In genomic region chr11:108752301-108752700, GRCm38 (mm10) we compare ENCODE assay signal across 9 mouse cellular contexts.
DNase-seq lines count a peak whose midpoint lies in the region; ATAC-seq and TF ChIP-seq lines count a peak whose summit lies in the region.
"Had no signal": no experiment of that assay in that cellular context is flagged by ENCODE, and none has a peak within 500 bp of the region (broad histone marks: within the 10 kb centered on the region; RNA-seq: fewer than 3 reads in every experiment).

No protein-coding gene starts in this region.

- peaks cover 9% of the 10 kb centered on the region; the same call in 1 of the 2 replicates for H3K4me1 ChIP-seq in intestine, embryonic 16.5 days (ENCODE audit: control insufficient read depth, insufficient read depth, low read length)
- H3K4me1 ChIP-seq in intestine, postnatal 0 days (replicated peaks; ENCODE audit: control insufficient read depth, insufficient read depth, low read length) = 0 out of 2 replicates have a peak, but pooled peaks cover 2% of the 10 kb centered on the region
- peaks cover 34% of the 10 kb centered on the region for H3K4me1 ChIP-seq in embryonic facial prominence, embryonic 13.5 days

- POLR2A ChIA-PET in Patski (lab: Charles Lee) = interaction anchor here (0.6 to 1.0 kb wide), 3 partner anchors 16 to 113 kb away, joined by 3 to 7 read pairs (median 3); no protein-coding TSS in a partner anchor

- H3K27me3 ChIP-seq in intestine, embryonic 16.5 days (replicated peaks; ENCODE audit: control insufficient read depth, insufficient read depth, low read length) = no peaks in the 10 kb centered on the region
- H3K27me3 ChIP-seq in intestine, postnatal 0 days (replicated peaks; ENCODE audit: control insufficient read depth, insufficient read depth, low read length) = no peaks in the 10 kb centered on the region
- no peaks in the 10 kb centered on the region for H3K27me3 ChIP-seq in Patski
- H3K27me3 ChIP-seq in embryonic facial prominence, embryonic 13.5 days = no peaks in the 10 kb centered on the region
- H3K27me3 ChIP-seq in myocyte (ENCODE audit: control insufficient read depth, insufficient read depth, insufficient read length) = no peaks in the 10 kb centered on the region

- H3K36me3 ChIP-seq in intestine, embryonic 16.5 days (ENCODE audit: control insufficient read depth, insufficient read depth, low read length) = no peaks in the 10 kb centered on the region
- no peaks in the 10 kb centered on the region for H3K36me3 ChIP-seq in intestine, postnatal 0 days (ENCODE audit: control insufficient read depth, insufficient read depth)
- no peaks in the 10 kb centered on the region for H3K36me3 ChIP-seq in embryonic facial prominence, embryonic 13.5 days
- H3K36me3 ChIP-seq in myocyte (ENCODE audit: control insufficient read depth, insufficient read depth) = no peaks in the 10 kb centered on the region
- H3K36me3 ChIP-seq: G1E had no signal

- peak; percentile 66 for ATAC-seq in intestine, embryonic 16.5 days
- ATAC-seq in intestine, postnatal 0 days = no peak
- peak; percentile 72 for ATAC-seq in Patski
- 0 out of 2 replicates have a peak, but pooled peaks have one; percentile 48 for ATAC-seq in embryonic facial prominence, embryonic 13.5 days (ENCODE audit: insufficient number of reproducible peaks, insufficient read depth, low FRiP score, low TSS enrichment, low read depth)

- no peaks in the 10 kb centered on the region for H3K9me3 ChIP-seq in intestine, embryonic 16.5 days (ENCODE audit: control insufficient read depth, low read length)
- H3K9me3 ChIP-seq in intestine, postnatal 0 days (ENCODE audit: control insufficient read depth) = no peaks in the 10 kb centered on the region
- no peaks in the 10 kb centered on the region for H3K9me3 ChIP-seq in embryonic facial prominence, embryonic 13.5 days

- H3K79me2 ChIP-seq in myocyte (ENCODE audit: control insufficient read depth, insufficient read depth) = no peaks in the 10 kb centered on the region

- no peak overlapping the region for H3K9ac ChIP-seq in intestine, embryonic 16.5 days (ENCODE audit: low read depth, low read length)
- H3K9ac ChIP-seq in intestine, postnatal 0 days (ENCODE audit: low read depth, low read length) = no peak overlapping the region
- H3K9ac ChIP-seq in embryonic facial prominence, embryonic 13.5 days = no peak overlapping the region

- WGBS in intestine, embryonic 16.5 days = 37% methylated on average over 7 of the region's 7 CpGs
- 29% methylated on average over 7 of the region's 7 CpGs for WGBS in intestine, postnatal 0 days
- 19% methylated on average over 7 of the region's 7 CpGs for WGBS in embryonic facial prominence, embryonic 13.5 days

- in situ Hi-C loops in Patski (cut with MboI; ENCODE audit: low pct_unique_long_range_greater_than_20kb) = loop anchor here (10.0 kb wide), 1 partner anchor 298 kb away; no protein-coding TSS in a partner anchor

- TF ChIP-seq CTCF in intestine, postnatal 0 days (IDR thresholded peaks at IDR 0.05; ENCODE audit: low read depth) = no peak
- TF ChIP-seq CTCF in Patski (IDR thresholded peaks at IDR 0.05) = no peak

- TF ChIP-seq POLR2A in myocyte (IDR thresholded peaks at IDR 0.05; ENCODE audit: insufficient read length, low read depth) = no peak

- DNase-seq in Patski (ENCODE audit: low read depth, low spot score) = peak; percentile 83
- DNase-seq in heart, adult 9 months (ENCODE audit: low spot score in 2 of 2) = peak; percentile 43 to 80
- peak; percentile 6 for DNase-seq in layer of hippocampus, adult 9-11 months
- DNase-seq in B cell, adult 2 months = no peak

- no peak overlapping the region for H3K4me2 ChIP-seq in intestine, embryonic 16.5 days (ENCODE audit: low read depth, low read length)
- no peak overlapping the region for H3K4me2 ChIP-seq in intestine, postnatal 0 days (replicated peaks; ENCODE audit: low read depth)
- H3K4me2 ChIP-seq in embryonic facial prominence, embryonic 13.5 days = peak overlapping the region; percentile 28; the same call in 1 of the 2 replicates
- peak overlapping the region; percentile 66 for H3K4me2 ChIP-seq in myocyte (ENCODE audit: low read depth)

- H3ac ChIP-seq in myocyte (ENCODE audit: control insufficient read depth, insufficient read length) = no peak overlapping the region

- H3K4me3 ChIP-seq in intestine, embryonic 16.5 days (ENCODE audit: low read length) = no peak overlapping the region
- H3K4me3 ChIP-seq in intestine, postnatal 0 days (ENCODE audit: low read depth, low read length) = no peak overlapping the region
- H3K4me3 ChIP-seq in embryonic facial prominence, embryonic 13.5 days = no peak overlapping the region
- no peak overlapping the region for H3K4me3 ChIP-seq in myocyte

- H3K27ac ChIP-seq in intestine, embryonic 16.5 days (ENCODE audit: low read length) = no peak overlapping the region
- H3K27ac ChIP-seq in intestine, postnatal 0 days (ENCODE audit: low read depth, low read length) = no peak overlapping the region
- peak overlapping the region; percentile 41; the same call in 1 of the 2 replicates for H3K27ac ChIP-seq in embryonic facial prominence, embryonic 13.5 days

- CTCF ChIA-PET in Patski (lab: Charles Lee) = no interaction called here

TF ChIP-seq in myocyte, 11 proteins besides CTCF, POLR2A, EP300 and RAD21:
- TF ChIP-seq E2F4 (IDR thresholded peaks at IDR 0.05; ENCODE audit: insufficient read depth) = no peak
- TF ChIP-seq MYOG (IDR thresholded peaks at IDR 0.05; ENCODE audit: control insufficient read depth in 1 of 3, insufficient read depth in 1 of 3, insufficient read length in 2 of 3, low read depth in 2 of 3) = peak; percentile 38 to 81 (median 70)
- TF ChIP-seq SRF (IDR thresholded peaks at IDR 0.05; ENCODE audit: control insufficient read depth, insufficient read length, low read depth) = no peak
- TF ChIP-seq POLR2AphosphoS2 (IDR thresholded peaks at IDR 0.05; ENCODE audit: insufficient read length, low read depth) = no peak
- TF ChIP-seq USF1 (IDR thresholded peaks at IDR 0.05; ENCODE audit: low read depth) = no peak
- peak in 2 of 3 experiments; percentile 50 to 79 for TF ChIP-seq MYOD1 (IDR thresholded peaks at IDR 0.05; ENCODE audit: control insufficient read depth in 1 of 3, insufficient read length in 2 of 3, low read depth in 2 of 3)
- no peak for TF ChIP-seq REST (IDR thresholded peaks at IDR 0.05; ENCODE audit: insufficient read depth, insufficient read length)
- no peak for TF ChIP-seq CEBPB (IDR thresholded peaks at IDR 0.05; ENCODE audit: insufficient read depth, poor library complexity, severe bottlenecking)
- peak; percentile 55 for TF ChIP-seq TCF12 (IDR thresholded peaks at IDR 0.05; ENCODE audit: insufficient read depth, poor library complexity, severe bottlenecking)
- no peak for TF ChIP-seq TCF3 (IDR thresholded peaks at IDR 0.05; ENCODE audit: insufficient read length, low read depth)
- no peak for TF ChIP-seq MAX (IDR thresholded peaks at IDR 0.05; ENCODE audit: low read depth)

Comparison
In these comparisons a context has a peak if more than half of its experiments do, and no peak if none do; other contexts are left out.
1. H3K4me2 ChIP-seq: peak in embryonic facial prominence, embryonic 13.5 days (single experiment) and myocyte (single experiment); none in intestine, embryonic 16.5 days (single experiment) and intestine, postnatal 0 days (single experiment).
2. DNase-seq: peak in Patski (single experiment), heart, adult 9 months (2 of 2) and layer of hippocampus, adult 9-11 months (single experiment); none in B cell, adult 2 months (0 of 2).